Mouse (Mus musculus): ENCODE data around the gene Hspa2.

Gene Hspa2

GRCm38 (mm10) chr12:76403886-76404537, at the start of gene Hspa2:
Hspa2 (plus strand) TSS chr12:76404176.
- DNase-seq = peak; percentile 100

GRCm38 (mm10) chr12:76360868-76361267, 43.1 kb upstream of the Hspa2 start:
- DNase-seq = no peak

DNA sequence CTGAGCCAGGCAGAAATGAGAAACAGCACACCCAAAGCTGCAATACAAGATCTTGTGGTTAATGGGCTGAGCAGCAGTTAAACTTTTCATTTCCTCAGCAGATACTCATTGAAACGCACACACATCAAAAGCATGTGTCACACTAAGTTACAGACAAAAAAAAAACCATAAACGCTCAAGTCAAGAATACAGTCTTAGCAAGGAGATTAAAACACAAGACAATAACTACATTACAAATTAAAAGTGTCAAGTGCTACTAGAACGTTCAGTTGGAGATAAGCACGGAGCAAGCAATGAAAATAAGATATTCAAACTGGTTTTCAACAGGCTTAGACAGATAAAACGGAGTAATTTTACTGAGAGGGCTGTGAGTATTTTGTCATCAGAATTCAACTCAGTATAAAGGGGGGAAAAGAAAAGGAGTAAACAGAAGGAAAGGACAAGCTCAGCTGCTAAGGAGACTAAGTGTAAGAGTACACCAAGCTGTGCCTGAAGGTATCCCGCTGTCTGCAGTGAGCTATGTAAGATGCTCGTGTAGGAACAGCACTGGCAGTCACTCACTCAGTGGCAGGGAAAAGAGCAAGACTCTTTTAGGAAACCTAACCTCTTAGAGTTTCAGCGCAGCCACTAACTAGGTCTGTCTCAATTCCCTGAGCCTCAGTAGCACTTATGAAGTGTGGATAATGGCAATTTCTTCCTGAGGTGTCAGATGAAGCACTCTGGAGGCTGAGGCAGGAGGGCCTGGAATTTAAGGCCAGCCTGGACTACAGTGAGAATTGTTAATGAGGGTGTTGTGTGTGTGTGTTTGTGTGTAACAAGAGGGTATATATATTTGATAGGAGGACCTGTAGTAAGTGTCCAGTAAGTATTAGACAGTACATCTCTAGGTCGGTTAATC, 42.3 kb upstream of the Hspa2 start:
- DNase-seq = no peak

- no peak for DNase-seq
Measured at GRCm38 (mm10) chr12:76362303-76362676, 41.7 kb upstream of the Hspa2 start.

- DNase-seq = no peak
Measured at GRCm38 (mm10) chr12:76366276-76366675, 37.7 kb upstream of the Hspa2 start.

- DNase-seq = no peak
Measured at GRCm38 (mm10) chr12:76367096-76367995, 36.6 kb upstream of the Hspa2 start.

GRCm38 (mm10) chr12:76368201-76368789, 35.7 kb upstream of the Hspa2 start:
- no peak for DNase-seq

- peak; percentile 52 for DNase-seq
Measured at GRCm38 (mm10) chr12:76368790-76369205, 35.2 kb upstream of the Hspa2 start.

GRCm38 (mm10) chr12:76369206-76369977, 34.6 kb upstream of the Hspa2 start, which contains the start of gene Zbtb25:
Zbtb25 (minus strand) TSS chr12:76369602.
- peak; percentile 89 for DNase-seq

- DNase-seq = peak; percentile 80
Measured at GRCm38 (mm10) chr12:76369978-76370830, 33.8 kb upstream of the Hspa2 start, which contains the start of gene Zbtb1. Zbtb1 (plus strand) TSS chr12:76370266.

DNA sequence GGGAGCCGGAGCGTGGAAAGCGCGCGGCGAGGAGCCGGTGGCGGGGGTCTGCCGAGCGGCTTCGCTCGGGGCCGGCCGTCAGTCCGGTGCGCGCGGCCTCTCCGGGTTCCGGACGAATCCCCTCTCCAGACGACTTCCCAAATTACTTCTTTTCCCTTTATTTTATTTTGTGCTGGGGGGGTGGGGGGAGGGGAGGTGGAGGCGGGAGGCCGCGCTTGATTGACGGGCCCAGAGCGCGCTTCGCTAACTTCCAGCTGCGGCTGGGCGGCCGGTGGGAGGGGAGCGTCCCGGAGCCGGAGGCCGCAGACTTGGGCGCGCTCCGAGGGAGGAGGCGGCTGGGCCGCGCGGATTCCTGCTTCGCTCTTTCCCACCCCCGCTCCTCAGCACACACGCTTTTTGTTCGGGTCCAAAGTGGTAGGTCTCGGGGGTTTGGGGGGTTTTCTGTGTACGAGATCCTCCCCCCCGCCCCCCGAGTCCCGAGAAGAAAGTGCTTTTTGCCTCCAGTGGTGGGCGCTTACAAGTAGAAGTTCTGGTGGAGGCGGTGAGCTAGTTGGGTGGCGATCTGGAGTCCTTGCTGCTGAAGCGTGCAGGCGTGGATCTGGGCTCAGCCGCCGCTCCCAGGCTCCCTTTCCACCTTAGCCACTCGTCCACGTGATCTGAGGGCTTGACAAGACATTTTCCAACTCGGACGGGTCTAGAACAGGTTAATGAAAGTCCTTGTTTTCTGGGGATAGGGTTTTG, 33.0 kb upstream of the Hspa2 start:
- peak; percentile 64 for DNase-seq

GRCm38 (mm10) chr12:76372046-76372445, 31.9 kb upstream of the Hspa2 start:
- no peak for DNase-seq

GRCm38 (mm10) chr12:76372881-76373818, 30.8 kb upstream of the Hspa2 start:
- no peak for DNase-seq

DNA sequence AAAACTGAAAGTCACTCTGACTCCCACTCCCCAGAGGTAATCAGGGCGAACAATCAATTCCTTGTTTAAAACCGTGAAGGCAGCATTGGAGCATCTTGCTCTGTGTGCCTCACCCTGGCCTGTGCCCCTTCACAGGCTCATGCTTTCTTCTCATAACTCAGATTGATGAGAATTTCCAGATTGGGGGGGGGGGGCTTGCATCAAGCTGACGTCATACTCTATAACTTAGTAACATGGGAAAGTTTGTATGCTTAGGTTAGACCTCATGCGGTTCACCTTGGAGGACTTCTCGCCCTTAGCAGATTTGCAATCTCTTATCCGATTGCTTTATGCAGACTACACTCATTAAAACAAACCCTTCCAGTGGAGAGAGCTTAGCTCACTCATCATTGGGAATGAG, 30.0 kb upstream of the Hspa2 start:
- DNase-seq = no peak

- DNase-seq = no peak
Measured at GRCm38 (mm10) chr12:76374911-76375310, 29.1 kb upstream of the Hspa2 start.

GRCm38 (mm10) chr12:76375506-76375905, 28.5 kb upstream of the Hspa2 start:
- DNase-seq = no peak

DNA sequence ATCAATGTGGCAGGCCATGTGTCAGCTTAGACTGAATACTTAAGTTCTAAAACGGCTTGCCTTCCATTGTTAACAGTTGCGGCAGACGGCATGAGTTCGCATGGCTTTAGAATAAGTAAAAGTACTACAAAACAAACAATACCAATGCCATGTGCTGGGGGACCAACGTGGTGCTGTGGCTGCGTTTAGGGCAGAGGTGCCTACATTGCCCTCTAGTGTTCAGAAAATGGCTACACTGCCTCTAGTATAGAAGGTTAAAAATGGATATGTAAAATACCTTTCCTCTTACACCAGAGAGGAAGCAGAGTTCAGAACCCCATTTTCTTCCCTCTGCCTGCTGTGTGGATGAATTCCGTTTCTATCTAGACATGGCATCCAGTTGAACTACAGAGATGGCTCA, 27.3 kb upstream of the Hspa2 start:
- DNase-seq = no peak

DNA sequence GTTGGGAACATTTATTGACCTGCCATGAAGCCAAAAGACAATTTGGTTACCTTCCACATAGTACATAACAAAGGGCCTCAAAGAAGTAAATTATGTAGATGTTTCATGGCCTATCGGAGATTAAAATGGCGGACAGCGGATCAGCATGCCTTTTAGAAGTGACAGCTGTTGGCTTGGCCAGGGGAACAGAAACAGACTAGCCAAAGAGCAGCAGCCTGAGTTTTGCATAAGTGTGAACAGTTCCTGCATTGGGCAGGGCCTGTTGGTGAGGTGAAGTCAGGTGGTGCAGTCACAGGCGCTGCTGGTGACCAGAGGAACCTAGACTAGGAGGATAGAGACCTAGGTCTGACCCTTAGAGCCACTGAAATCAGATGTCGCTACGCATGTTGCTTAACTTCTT, 26.9 kb upstream of the Hspa2 start:
- no peak for DNase-seq

DNA sequence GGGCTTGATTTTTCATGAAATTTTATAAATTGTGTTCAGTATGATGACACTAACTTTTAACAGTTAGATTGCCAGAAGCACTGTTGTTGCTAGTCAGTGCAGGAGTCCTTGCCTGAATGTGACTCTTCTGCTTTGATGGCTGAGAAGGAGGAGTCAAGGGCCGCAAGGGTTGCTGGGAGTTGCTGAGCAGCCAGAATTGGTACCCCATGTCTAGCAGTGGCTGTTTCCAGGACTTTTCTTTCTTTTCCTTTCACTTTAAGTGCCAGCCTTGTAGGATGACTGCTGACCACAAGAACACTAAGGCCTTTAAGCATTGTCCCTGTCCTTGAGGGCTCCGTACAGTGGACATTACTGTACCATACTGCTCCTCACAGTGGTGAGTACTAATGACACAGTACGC, 26.2 kb upstream of the Hspa2 start:
- no peak for DNase-seq
